Comparison of ENCODE assay signal across 26 mouse cellular contexts in the genomic region with DNA sequence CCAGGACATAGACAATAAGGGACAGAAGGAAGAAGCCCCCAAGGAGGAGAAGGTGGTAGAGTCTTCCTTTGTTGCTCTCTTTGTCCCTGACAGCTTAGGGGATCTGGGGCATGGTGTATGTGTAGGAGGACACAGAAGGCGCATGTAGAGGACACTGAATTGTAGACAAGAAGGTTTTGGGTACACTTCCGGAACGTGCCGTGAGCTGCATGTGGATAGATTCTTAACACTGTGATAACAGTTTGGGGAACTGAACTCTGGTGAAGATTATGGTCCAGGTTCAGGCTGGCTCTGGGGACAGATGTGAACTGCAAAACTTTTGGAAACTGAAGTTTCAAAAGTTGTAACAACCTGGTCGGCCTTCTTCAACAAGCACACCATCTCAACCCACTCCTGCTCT. TPM values are rescaled to one million over a fixed set of nuclear protein-coding genes. Genes with fewer than 3 reads are reported as not detected.
"Had no signal": no experiment of that assay in that cellular context is flagged by ENCODE, and none has a peak within 500 bp of the region (broad histone marks: within the 10 kb centered on the region; RNA-seq: fewer than 3 reads in every experiment).

No protein-coding gene starts in this region.

- H3K9me3 ChIP-seq: liver, embryonic 15.5 days; lung, embryonic 15.5 days; midbrain, embryonic 13.5 days; midbrain, embryonic 15.5 days; neural tube, embryonic 13.5 days; neural tube, embryonic 15.5 days; stomach, embryonic 15.5 days had no signal

- DNase-seq: liver, postnatal 0 days; lung, adult 2 months; lung, postnatal 10 days; lung, postnatal 4 days; retina, postnatal 1 day; right cerebral cortex, adult 18-20 months; right cerebral cortex, postnatal 25 days; right cerebral cortex, postnatal 4 days; thymus, adult 2 months; thymus, postnatal 25 days; thymus, postnatal 4 days had no signal

- H3K4me3 ChIP-seq: liver, embryonic 15.5 days; lung, embryonic 15.5 days; midbrain, embryonic 13.5 days; midbrain, embryonic 15.5 days; myocyte; neural tube, embryonic 13.5 days; neural tube, embryonic 15.5 days; stomach, embryonic 15.5 days had no signal

- ATAC-seq: liver, postnatal 0 days; midbrain, embryonic 13.5 days; midbrain, embryonic 15.5 days had no signal

- H3K27ac ChIP-seq: liver, embryonic 15.5 days; lung, embryonic 15.5 days; midbrain, embryonic 13.5 days; midbrain, embryonic 15.5 days; neural tube, embryonic 13.5 days; neural tube, embryonic 15.5 days; stomach, embryonic 15.5 days; stomach, postnatal 0 days had no signal

- H3K4me2 ChIP-seq: liver, embryonic 15.5 days; lung, embryonic 15.5 days; midbrain, embryonic 11.5 days; midbrain, embryonic 13.5 days; midbrain, embryonic 15.5 days; neural tube, embryonic 13.5 days; neural tube, embryonic 15.5 days; stomach, embryonic 15.5 days had no signal

- H3K4me1 ChIP-seq: liver, embryonic 15.5 days; midbrain, embryonic 13.5 days; midbrain, embryonic 15.5 days; neural tube, embryonic 13.5 days; neural tube, embryonic 15.5 days; stomach, embryonic 15.5 days had no signal

- H3K36me3 ChIP-seq: liver, embryonic 15.5 days; lung, embryonic 15.5 days; midbrain, embryonic 13.5 days; midbrain, embryonic 15.5 days; neural tube, embryonic 13.5 days; neural tube, embryonic 15.5 days; stomach, embryonic 15.5 days had no signal

- H3K9ac ChIP-seq: liver, embryonic 15.5 days; liver, postnatal 0 days; lung, embryonic 15.5 days; midbrain, embryonic 13.5 days; midbrain, embryonic 15.5 days; neural tube, embryonic 13.5 days; neural tube, embryonic 15.5 days; stomach, embryonic 15.5 days had no signal

- H3K27me3 ChIP-seq: liver, embryonic 15.5 days; lung, embryonic 15.5 days; midbrain, embryonic 13.5 days; midbrain, embryonic 15.5 days; neural tube, embryonic 13.5 days; neural tube, embryonic 15.5 days; stomach, embryonic 15.5 days had no signal

RNA-seq across cellular contexts. Expression of a gene that starts 13.4 kb away (rescaled TPM):
- polyA plus RNA-seq: liver, embryonic 15.5 days; liver, postnatal 0 days; midbrain, embryonic 11.5 days; midbrain, embryonic 13.5 days; midbrain, embryonic 15.5 days; midbrain, postnatal 0 days; myocyte; neural tube, embryonic 11.5 days; neural tube, embryonic 13.5 days; neural tube, embryonic 15.5 days; spleen, adult 2 months had no signal

RNA-seq across cellular contexts. Expression of a gene that starts 33.0 kb away (rescaled TPM):
- polyA plus RNA-seq: liver, embryonic 15.5 days; liver, postnatal 0 days; lung, adult 2 months; lung, embryonic 15.5 days; midbrain, embryonic 11.5 days; midbrain, embryonic 13.5 days; midbrain, embryonic 15.5 days; midbrain, postnatal 0 days; myocyte; neural tube, embryonic 11.5 days; neural tube, embryonic 13.5 days; neural tube, embryonic 15.5 days; spleen, adult 2 months; stomach, embryonic 15.5 days; stomach, postnatal 0 days; testis, adult 2 months; thymus, adult 2 months; urinary bladder, adult 2 months had no signal
